Mouse (Mus musculus) CH12.LX (cell line): ENCODE results near the gene Tmem240. TPM values are rescaled to one million over a fixed set of nuclear protein-coding genes. Genes with fewer than 3 reads are reported as not detected.
A peak's percentile ranks its signal among the peaks of the same experiment; 100 is the strongest.

Experiments
- DNase-seq: peaks from one replicate; pipeline ENCODE4 v3.0.0-alpha.2; 2013; ENCODE audit errors: extremely low read depth
- H3K27ac ChIP-seq: 2 replicates; pipeline ENCODE4 v1.5.1; 2012; ENCODE audit warnings: low read depth, mild to moderate bottlenecking, control low read depth, moderate library complexity; ENCODE audit not compliant: insufficient read depth
- H3K27me3 ChIP-seq: replicated peaks from 2 replicates; pipeline ENCODE3; 2012; ENCODE audit warnings: inconsistent platforms
- H3K36me3 ChIP-seq, 2 experiments: replicated peaks in 1 of 2; 2 replicates each; pipeline versions ENCODE3 to v1.6.1; 2012; ENCODE audit warnings: inconsistent platforms in 1 of 2, low read length in 1 of 2, mild to moderate bottlenecking in 1 of 2, mixed read lengths in 1 of 2, moderate library complexity in 1 of 2; ENCODE audit not compliant: control insufficient read depth in 1 of 2, insufficient read depth in 1 of 2
- H3K4me1 ChIP-seq, 2 experiments: 2 replicates each; pipeline ENCODE4 v1.6.1; 2012; ENCODE audit warnings: inconsistent platforms in 1 of 2, moderate library complexity in 1 of 2; ENCODE audit not compliant: insufficient read depth in 2 of 2, control insufficient read depth in 1 of 2
- H3K4me2 ChIP-seq: 2 replicates; pipeline ENCODE4 v1.6.1; 2012; ENCODE audit warnings: low read depth, mild to moderate bottlenecking, control low read depth; ENCODE audit not compliant: poor library complexity, insufficient read depth, severe bottlenecking
- H3K4me3 ChIP-seq, 3 experiments: fragments of 150-350 bp in 1 of 3; sonication (generic) in 1 of 3; replicated peaks in 1 of 3; 2 replicates each; pipeline versions ENCODE3 to v1.5.1; 2011 to 2012; ENCODE audit warnings: low read depth in 2 of 3, low read length in 2 of 3, mild to moderate bottlenecking in 2 of 3, moderate library complexity in 2 of 3, control low read depth in 1 of 3, improper control_type of control experiment in 1 of 3, inconsistent platforms in 1 of 3, mixed read lengths in 1 of 3; ENCODE audit not compliant: poor library complexity in 1 of 3
- H3K79me2 ChIP-seq: replicated peaks from 2 replicates; pipeline ENCODE4 v1.6.1; 2012; ENCODE audit warnings: mild to moderate bottlenecking, moderate library complexity; ENCODE audit not compliant: control insufficient read depth, poor library complexity, insufficient read depth, severe bottlenecking; ENCODE audit errors: extremely low read depth
- H3K9ac ChIP-seq: 2 replicates; pipeline ENCODE4 v1.6.1; 2012; ENCODE audit warnings: low read depth, mild to moderate bottlenecking, control low read depth, moderate library complexity; ENCODE audit not compliant: insufficient read depth
- H3K9me3 ChIP-seq: replicated peaks from 2 replicates; pipeline ENCODE3; 2012; ENCODE audit warnings: low read length, inconsistent platforms, mixed read lengths
- BHLHE40 ChIP-seq: IDR thresholded peaks from 2 replicates; pipeline ENCODE4 v1.6.1; 2011; ENCODE audit warnings: mild to moderate bottlenecking, low read depth, low read length, improper control_type of control experiment
- CHD1 ChIP-seq: IDR thresholded peaks from 2 replicates; pipeline ENCODE4 v1.6.1; 2012; ENCODE audit warnings: low read depth, low read length, improper control_type of control experiment, inconsistent platforms
- CHD2 ChIP-seq: IDR thresholded peaks from 2 replicates; pipeline ENCODE4 v1.6.1; 2011; ENCODE audit warnings: low read length, improper control_type of control experiment
- ELF1 ChIP-seq: IDR thresholded peaks from 2 replicates; pipeline ENCODE4 v1.6.1; 2014; ENCODE audit warnings: low read depth, mild to moderate bottlenecking, inconsistent platforms, low read length, improper control_type of control experiment
- EP300 ChIP-seq: IDR thresholded peaks from 2 replicates; pipeline ENCODE4 v1.6.1; 2011; ENCODE audit warnings: low read length, improper control_type of control experiment
- ETS1 ChIP-seq: conservative IDR thresholded peaks from 2 replicates; pipeline ENCODE4 v1.6.1; 2012; ENCODE audit warnings: low read depth, mild to moderate bottlenecking, inconsistent platforms, low read length, improper control_type of control experiment, moderate library complexity
- HCFC1 ChIP-seq: IDR thresholded peaks from 2 replicates; pipeline ENCODE4 v1.6.1; 2012; ENCODE audit warnings: low read depth, mild to moderate bottlenecking, inconsistent platforms, low read length, improper control_type of control experiment
- IRF4 ChIP-seq: IDR thresholded peaks from 2 replicates; pipeline ENCODE4 v1.6.1; 2014; ENCODE audit warnings: low read depth, mild to moderate bottlenecking, inconsistent platforms, low read length, improper control_type of control experiment
- JUND ChIP-seq: conservative IDR thresholded peaks from 2 replicates; pipeline ENCODE4 v1.6.1; 2011; ENCODE audit warnings: low read depth, low read length, improper control_type of control experiment
- KAT2A ChIP-seq: IDR thresholded peaks from 2 replicates; pipeline ENCODE4 v1.6.1; 2012; ENCODE audit warnings: low read length, improper control_type of control experiment, inconsistent platforms; ENCODE audit not compliant: insufficient replicate concordance
- MAFK ChIP-seq: IDR thresholded peaks from 2 replicates; pipeline ENCODE4 v1.6.1; 2011; ENCODE audit warnings: low read length, improper control_type of control experiment; ENCODE audit not compliant: insufficient replicate concordance
- MAX ChIP-seq: IDR thresholded peaks from 2 replicates; pipeline ENCODE4 v1.6.1; 2011; ENCODE audit warnings: low read length, improper control_type of control experiment
- MAZ ChIP-seq: IDR thresholded peaks from 2 replicates; pipeline ENCODE4 v1.6.1; 2012; ENCODE audit warnings: low read depth, mild to moderate bottlenecking, inconsistent platforms, low read length, improper control_type of control experiment, moderate library complexity
- MEF2A ChIP-seq: IDR thresholded peaks from 2 replicates; pipeline ENCODE4 v1.6.1; 2014; ENCODE audit warnings: low read depth, mild to moderate bottlenecking, inconsistent platforms, low read length, improper control_type of control experiment, borderline replicate concordance
- MXI1 ChIP-seq: IDR thresholded peaks from 2 replicates; pipeline ENCODE4 v1.6.1; 2011; ENCODE audit warnings: mild to moderate bottlenecking, low read depth, low read length, improper control_type of control experiment
- MYC ChIP-seq: IDR thresholded peaks from 2 replicates; pipeline ENCODE4 v1.6.1; 2011; ENCODE audit warnings: low read depth, mild to moderate bottlenecking, improper control_type of control experiment, low read length
- NELFE ChIP-seq: IDR thresholded peaks from 2 replicates; pipeline ENCODE4 v1.6.1; 2011; ENCODE audit warnings: low read depth, low read length, improper control_type of control experiment
- PAX5 ChIP-seq: IDR thresholded peaks from 2 replicates; pipeline ENCODE4 v1.6.1; 2012; ENCODE audit warnings: low read length, inconsistent platforms, mixed read lengths
- POLR2A ChIP-seq: IDR thresholded peaks from 2 replicates; pipeline ENCODE4 v1.6.1; 2011; ENCODE audit warnings: low read depth, mild to moderate bottlenecking, improper control_type of control experiment, low read length
- RAD21 ChIP-seq: IDR thresholded peaks from 2 replicates; pipeline ENCODE4 v1.6.1; 2011; ENCODE audit warnings: low read depth, mild to moderate bottlenecking, low read length, improper control_type of control experiment, moderate library complexity
- RCOR1 ChIP-seq: conservative IDR thresholded peaks from 2 replicates; pipeline ENCODE4 v1.6.1; 2012; ENCODE audit warnings: low read depth, mild to moderate bottlenecking, inconsistent platforms, low read length, improper control_type of control experiment
- SMC3 ChIP-seq: IDR thresholded peaks from 2 replicates; pipeline ENCODE4 v1.6.1; 2011; ENCODE audit warnings: low read depth, low read length, improper control_type of control experiment
- TBP ChIP-seq: conservative IDR thresholded peaks from 2 replicates; pipeline ENCODE4 v1.6.1; 2011; ENCODE audit warnings: low read depth, low read length, improper control_type of control experiment
- TCF12 ChIP-seq: IDR thresholded peaks from 2 replicates; pipeline ENCODE4 v1.6.1; 2014; ENCODE audit warnings: low read depth, mild to moderate bottlenecking, inconsistent platforms, low read length, improper control_type of control experiment
- UBTF ChIP-seq: IDR thresholded peaks from 2 replicates; pipeline ENCODE4 v1.6.1; 2012; ENCODE audit warnings: low read depth, mild to moderate bottlenecking, inconsistent platforms, low read length, improper control_type of control experiment, moderate library complexity
- USF2 ChIP-seq: conservative IDR thresholded peaks from 2 replicates; pipeline ENCODE4 v1.6.1; 2011; ENCODE audit warnings: low read depth, low read length, improper control_type of control experiment
- ZKSCAN1 ChIP-seq: IDR thresholded peaks from 2 replicates; pipeline ENCODE4 v1.6.1; 2012; ENCODE audit warnings: low read depth, inconsistent platforms, low read length, improper control_type of control experiment, borderline replicate concordance
- ZMIZ1 ChIP-seq: IDR thresholded peaks from 2 replicates; pipeline ENCODE4 v1.6.1; 2012; ENCODE audit warnings: low read depth, mild to moderate bottlenecking, inconsistent platforms, low read length, improper control_type of control experiment
- ZNF384 ChIP-seq: IDR thresholded peaks from 2 replicates; pipeline ENCODE4 v1.6.1; 2012; ENCODE audit warnings: low read depth, low read length, improper control_type of control experiment, inconsistent platforms
- dilution Hi-C: fragments of 300-500 bp; cut with MboI; formaldehyde crosslinking; loops from 2 replicates; pipeline ENCODE4 v1.14.3; 2020; ENCODE audit warnings: low sequenced_read_pairs; ENCODE audit not compliant: extremely low pct_unique_long_range_greater_than_20kb, extremely low pct_ligation_motif_present
- in situ Hi-C: fragments of 300-500 bp; cut with MboI; formaldehyde crosslinking; loops from 3 replicates; pipeline ENCODE4 v1.14.3; 2019; ENCODE audit warnings: low sequenced_read_pairs, low pct_ligation_motif_present, low pct_unique_long_range_greater_than_20kb, mixed read lengths
- polyA plus RNA-seq: library from polyadenylated mRNA; unstranded; fragments of >175 nt; gene quantifications from 2 replicates; pipeline ENCODE4 v1.2.1, GENCODE M21; 2012; ENCODE audit warnings: low read depth; ENCODE audit not compliant: insufficient read length
- total RNA-seq, 2 experiments: library from RNA; depleted of rRNA; stranded (reverse); fragments of 300-350 nt in 1 of 2; fragments of >200 nt in 1 of 2; gene quantifications; 2 replicates each; pipeline ENCODE4 v1.2.3; 2012 to 2014

Gene Tmem240
- total and polyA plus RNA-seq, 3 experiments = 0.14 to 0.38 TPM; not detected in 1

- Histone ChIP-seq H3K9ac (peak overlapping the region; percentile 66), H3K4me3 (peak overlapping the region in 2 of 3 experiments; percentile 44 to 51), H3K79me2 (no peaks in the 10 kb centered on the region), H3K4me2 (peak overlapping the region; percentile 89), H3K27me3 (peaks cover 34% of the 10 kb centered on the region), H3K4me1 (peaks cover 0 to 19% of the 10 kb centered on the region in 2 experiments; a peak in 2 of 4 replicates), H3K27ac (no peak overlapping the region), H3K9me3 (no peaks in the 10 kb centered on the region), H3K36me3 (no peaks in the 10 kb centered on the region)
- dilution Hi-C loops = no loop called here
- DNase-seq = no peak
- TF ChIP-seq ELF1 = no peak
- TF ChIP-seq POLR2A = no peak
- no peak for TF ChIP-seq USF2
- no peak for TF ChIP-seq ZNF384
- TF ChIP-seq MXI1 = no peak
- no peak for TF ChIP-seq RAD21
- TF ChIP-seq ZKSCAN1 = no peak
- TF ChIP-seq MAX = no peak
- TF ChIP-seq MYC = no peak
- TF ChIP-seq ZMIZ1 = no peak
- no peak for TF ChIP-seq PAX5
- no peak for TF ChIP-seq MAZ
- no peak for TF ChIP-seq NELFE
- TF ChIP-seq UBTF = no peak
- in situ Hi-C loops = no loop called here
Measured at GRCm38 (mm10) chr4:155783486-155784080, 49.0 kb downstream of the Tmem240 start.

- in situ Hi-C loops = no loop called here
- TF ChIP-seq ELF1 (peak; percentile 34; the same call in 1 of the 2 replicates), RCOR1 (no peak), MAX (no peak), NELFE (no peak; the same call in none of the 2 replicates), SMC3 (peak; percentile 70), PAX5 (no peak), RAD21 (peak; percentile 79), UBTF (peak; percentile 81; the same call in 1 of the 2 replicates), MEF2A (no peak), USF2 (no peak), CHD1 (no peak), BHLHE40 (peak; percentile 7; the same call in 1 of the 2 replicates), IRF4 (peak; percentile 40; the same call in 1 of the 2 replicates), ETS1 (no peak), ZKSCAN1 (no peak), POLR2A (no peak), CHD2 (no peak; the same call in 1 of the 2 replicates), HCFC1 (no peak), ZNF384 (0 out of 2 replicates have a peak, but pooled peaks have one; percentile 10), KAT2A (no peak), TCF12 (no peak), MYC (0 out of 2 replicates have a peak, but pooled peaks have one; percentile 48), JUND (no peak), EP300 (no peak), ZMIZ1 (no peak), MAFK (no peak), TBP (no peak)
Measured at GRCm38 (mm10) chr4:155784081-155784701, 49.6 kb downstream of the Tmem240 start.

More at GRCm38 (mm10) chr4:155784081-155784701, 49.6 kb downstream of the Tmem240 start:
- peak; percentile 50 for DNase-seq
- no peaks in the 10 kb centered on the region for H3K9me3 ChIP-seq
- H3K4me1 ChIP-seq = peaks cover 0 to 19% of the 10 kb centered on the region in 2 experiments; a peak in 2 of 4 replicates
- H3K9ac ChIP-seq = peak overlapping the region; percentile 66
- H3K79me2 ChIP-seq = no peaks in the 10 kb centered on the region
- dilution Hi-C loops = no loop called here
- peaks cover 33% of the 10 kb centered on the region for H3K27me3 ChIP-seq
- peak overlapping the region; percentile 89 for H3K4me2 ChIP-seq
- no peaks in the 10 kb centered on the region for H3K36me3 ChIP-seq
- peak overlapping the region; percentile 44 to 77 (median 51) for H3K4me3 ChIP-seq
- no peak overlapping the region for H3K27ac ChIP-seq
